Mouse (Mus musculus) limb, embryonic 14.5 days (tissue): Measurements from ENCODE around the gene Psme3. TPM values are rescaled to one million over a fixed set of nuclear protein-coding genes. Genes with fewer than 3 reads are reported as not detected.

Source experiments
- ATAC-seq: fragments of 200-750 bp; cut with Nextera tagmentation; 2 replicates; pipeline ENCODE4 v1.8.0; 2017; ENCODE audit warnings: low read depth, moderate number of reproducible peaks, moderate TSS enrichment; ENCODE audit not compliant: low FRiP score
- DNase-seq: peaks from one replicate; pipeline ENCODE4 v3.0.0-alpha.2; 2015; ENCODE audit warnings: low spot score
- H3K27ac ChIP-seq: fragments of 300-500 bp; sonication (generic); replicated peaks from 2 replicates; pipeline ENCODE4 v1.5.1; 2014; ENCODE audit warnings: low read depth, mild to moderate bottlenecking, low read length, moderate library complexity, mixed read lengths
- H3K27me3 ChIP-seq: fragments of 300-500 bp; sonication (generic); 2 replicates; pipeline ENCODE4 v1.6.1; 2014; ENCODE audit warnings: low read length, mixed read lengths; ENCODE audit not compliant: control insufficient read depth, insufficient read depth
- H3K36me3 ChIP-seq: fragments of 300-500 bp; sonication (generic); 2 replicates; pipeline ENCODE4 v1.6.1; 2014; ENCODE audit warnings: mild to moderate bottlenecking, low read length, moderate library complexity, mixed read lengths; ENCODE audit not compliant: control insufficient read depth, insufficient read depth
- H3K4me1 ChIP-seq: fragments of 300-500 bp; sonication (generic); 2 replicates; pipeline ENCODE4 v1.6.1; 2014; ENCODE audit warnings: antibody characterized with exemption, low read length, mixed read lengths; ENCODE audit not compliant: control insufficient read depth, insufficient read depth
- H3K4me2 ChIP-seq: fragments of 300-500 bp; sonication (generic); replicated peaks from 2 replicates; pipeline ENCODE4 v1.6.1; 2014; ENCODE audit warnings: low read depth, mild to moderate bottlenecking, low read length, moderate library complexity; ENCODE audit not compliant: severe bottlenecking
- H3K4me3 ChIP-seq: fragments of 300-500 bp; sonication (generic); replicated peaks from 2 replicates; pipeline ENCODE4 v1.5.1; 2014; ENCODE audit warnings: low read length
- H3K9ac ChIP-seq: fragments of 300-500 bp; sonication (generic); 2 replicates; pipeline ENCODE4 v1.6.1; 2014; ENCODE audit warnings: mild to moderate bottlenecking, low read depth, low read length, moderate library complexity; ENCODE audit not compliant: severe bottlenecking
- H3K9me3 ChIP-seq: fragments of 300-500 bp; sonication (generic); 2 replicates; pipeline ENCODE4 v1.6.1; 2016; ENCODE audit warnings: low read length; ENCODE audit not compliant: control insufficient read depth
- POLR2A ChIP-seq: fragments of 200-500 bp; IDR thresholded peaks from 2 replicates; pipeline ENCODE4 v1.8.0; 2012; ENCODE audit warnings: inconsistent platforms, mild to moderate bottlenecking, moderate library complexity, borderline replicate concordance; ENCODE audit not compliant: insufficient read depth, insufficient read length; ENCODE audit errors: extremely low read depth
- WGBS: fragments of 180-500 bp; shearing (Covaris S2); extraction: QIAGEN DNeasy Blood & Tissue Kit; methylation state at CpG from one replicate; pipeline ENCODE4 v1.1.7; 2014; 5-methylcytosine and 5-hydroxymethylcytosine counted together
- polyA plus RNA-seq, 2 experiments: library from polyadenylated mRNA; depleted of rRNA in 1 of 2; stranded (reverse) in 1 of 2; unstranded in 1 of 2; fragments of >200 nt; fragmentation: Nextera tagmentation in 1 of 2; extraction: Ambion mirVana in 1 of 2; gene quantifications; 2 replicates each; pipeline versions ENCODE4 v1.2.1 to v1.2.3; 2012 to 2014

Psme3 gene
- polyA plus RNA-seq, 2 experiments: 105 to 128 TPM

GRCm38 (mm10) chr11:101355916-101356315 lies 39.9 kb downstream of the Psme3 start:
- TF ChIP-seq POLR2A: no peak

GRCm38 (mm10) chr11:101357505-101358182 lies 41.6 kb downstream of the Psme3 start:
- Histone ChIP-seq H3K4me1 (no peaks in the 10 kb centered on the region), H3K36me3 (no peaks in the 10 kb centered on the region), H3K27ac (no peak overlapping the region), H3K4me2 (no peak overlapping the region), H3K27me3 (no peaks in the 10 kb centered on the region), H3K9me3 (no peaks in the 10 kb centered on the region), H3K4me3 (no peak overlapping the region), H3K9ac (no peak overlapping the region)
- WGBS: 78% methylated on average over 3 of the region's 3 CpGs
- TF ChIP-seq POLR2A: no peak
- ATAC-seq (no peak), DNase-seq (no peak)

More at GRCm38 (mm10) chr11:101355916-101356315, 39.9 kb downstream of the Psme3 start:
- H3K4me1 ChIP-seq: no peaks in the 10 kb centered on the region
- WGBS: 91% methylated on average over 2 of the region's 2 CpGs
- H3K9me3 ChIP-seq: no peaks in the 10 kb centered on the region
- H3K4me2 ChIP-seq: no peak overlapping the region
- no peak overlapping the region for H3K4me3 ChIP-seq
- H3K9ac ChIP-seq: no peak overlapping the region
- H3K36me3 ChIP-seq: no peaks in the 10 kb centered on the region
- no peak for ATAC-seq
- no peak overlapping the region for H3K27ac ChIP-seq
- H3K27me3 ChIP-seq: no peaks in the 10 kb centered on the region
- no peak for DNase-seq

- Histone ChIP-seq H3K4me1 (no peaks in the 10 kb centered on the region), H3K4me3 (no peak overlapping the region), H3K27me3 (no peaks in the 10 kb centered on the region), H3K27ac (no peak overlapping the region), H3K36me3 (no peaks in the 10 kb centered on the region), H3K9me3 (no peaks in the 10 kb centered on the region), H3K9ac (no peak overlapping the region), H3K4me2 (no peak overlapping the region)
- DNase-seq (no peak), ATAC-seq (no peak)
- no peak for TF ChIP-seq POLR2A
- 68% methylated on average over 9 of the region's 9 CpGs for WGBS
Measured at GRCm38 (mm10) chr11:101359776-101360175, 43.8 kb downstream of the Psme3 start.

- Histone ChIP-seq H3K27ac (no peak overlapping the region), H3K9ac (no peak overlapping the region), H3K9me3 (no peaks in the 10 kb centered on the region), H3K4me2 (no peak overlapping the region), H3K27me3 (no peaks in the 10 kb centered on the region), H3K36me3 (no peaks in the 10 kb centered on the region), H3K4me3 (no peak overlapping the region), H3K4me1 (no peaks in the 10 kb centered on the region)
- 65% methylated on average over 3 of the region's 3 CpGs for WGBS
- DNase-seq: no peak
- ATAC-seq: no peak
- no peak for TF ChIP-seq POLR2A
Measured at GRCm38 (mm10) chr11:101360651-101361113, 44.7 kb downstream of the Psme3 start.

- no peak overlapping the region for H3K9ac ChIP-seq
- DNase-seq (no peak), ATAC-seq (no peak)
- WGBS: 64% methylated on average over 5 of the region's 5 CpGs
- H3K4me2 ChIP-seq: no peak overlapping the region
- no peaks in the 10 kb centered on the region for H3K9me3 ChIP-seq
- H3K27ac ChIP-seq: no peak overlapping the region
- H3K4me3 ChIP-seq: no peak overlapping the region
- no peaks in the 10 kb centered on the region for H3K4me1 ChIP-seq
- no peaks in the 10 kb centered on the region for H3K27me3 ChIP-seq
- H3K36me3 ChIP-seq: no peaks in the 10 kb centered on the region
- TF ChIP-seq POLR2A: no peak
Measured at GRCm38 (mm10) chr11:101364531-101364931, 48.5 kb downstream of the Psme3 start.
